ENCODE assay signal across 9 mouse cellular contexts in the genomic region with DNA sequence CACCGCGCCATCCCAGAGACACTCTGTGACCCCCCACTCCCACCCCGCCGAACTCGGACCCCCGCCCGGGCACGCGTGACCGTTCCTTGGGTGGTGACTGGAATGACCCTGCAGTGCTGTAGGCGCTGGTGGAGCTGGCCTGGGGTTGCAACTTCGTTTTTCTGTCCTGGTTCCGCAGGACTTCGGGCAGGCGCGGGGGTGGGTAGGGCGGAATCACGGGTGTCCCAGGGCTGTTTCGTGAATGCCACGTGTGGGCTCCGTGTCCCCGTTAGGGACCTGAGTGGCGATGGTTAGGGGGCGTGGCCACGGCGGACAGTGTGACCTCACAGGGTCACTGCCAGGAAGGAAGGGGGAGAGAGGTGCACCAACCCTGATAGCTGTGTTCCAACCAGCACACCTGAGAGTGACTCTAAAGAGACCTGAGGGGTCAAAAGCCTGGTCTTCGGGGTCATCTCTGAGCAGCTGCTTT. TPM values are rescaled to one million over a fixed set of nuclear protein-coding genes. Genes with fewer than 3 reads are reported as not detected.
DNase-seq lines count a peak whose midpoint lies in the region; ATAC-seq and TF ChIP-seq lines count a peak whose summit lies in the region.
"Had no signal": no experiment of that assay in that cellular context is flagged by ENCODE, and none has a peak within 500 bp of the region (broad histone marks: within the 10 kb centered on the region; RNA-seq: fewer than 3 reads in every experiment).

No protein-coding gene starts in this region.

- ATAC-seq in erythroblast, adult 5-6 weeks (replicated peaks; ENCODE audit: low FRiP score, poor library complexity, severe bottlenecking), result no peak
- ATAC-seq in limb, embryonic 11.5 days (ENCODE audit: insufficient number of reproducible peaks, low FRiP score, low TSS enrichment, low read depth), result no peak

- peak overlapping the region; percentile 99 for H3K4me3 ChIP-seq in erythroblast, embryonic 14.5 days (replicated peaks)
- peak overlapping the region; percentile 89; the same call in 1 of the 2 replicates for H3K4me3 ChIP-seq in spleen, adult 2 months (ENCODE audit: extremely low read depth, insufficient read depth, insufficient read length)
- peak overlapping the region; percentile 76 for H3K4me3 ChIP-seq in limb, embryonic 11.5 days (ENCODE audit: low read depth, low read length)
- H3K4me3 ChIP-seq in olfactory bulb, adult 2 months (ENCODE audit: insufficient read depth, low read depth, low read length), result peak overlapping the region; percentile 74

- DNase-seq in spleen, adult 2 months (ENCODE audit: low read depth in 1 of 2, low spot score in 2 of 2), result peak in 1 of 2 experiments; percentile 16
- DNase-seq in spleen, postnatal 14 days (ENCODE audit: low spot score in 2 of 2), result no peak
- no peak for DNase-seq in limb, embryonic 11.5 days (ENCODE audit: low spot score)
- DNase-seq in embryo, embryonic 9.5 days (ENCODE audit: extremely low spot score), result no peak
- DNase-seq in left cerebral cortex, adult 11 months (ENCODE audit: low spot score), result no peak

- no peaks in the 10 kb centered on the region for H3K27me3 ChIP-seq in erythroblast, embryonic 14.5 days (ENCODE audit: control insufficient read depth)
- no peaks in the 10 kb centered on the region for H3K27me3 ChIP-seq in spleen, adult 2 months (ENCODE audit: control insufficient read depth, insufficient read depth, low read length)
- no peaks in the 10 kb centered on the region for H3K27me3 ChIP-seq in limb, embryonic 11.5 days (ENCODE audit: control insufficient read depth, insufficient read depth, low read length)

- TF ChIP-seq CTCF in spleen, adult 2 months (IDR thresholded peaks at IDR 0.05; ENCODE audit: extremely low read depth, insufficient read depth, insufficient read length, insufficient replicate concordance), result no peak
- no peak for TF ChIP-seq CTCF in olfactory bulb, adult 2 months (IDR thresholded peaks at IDR 0.05; ENCODE audit: insufficient read depth, low read depth, low read length)

- H3K36me3 ChIP-seq in erythroblast, embryonic 14.5 days (ENCODE audit: control insufficient read depth), result peaks cover 25% of the 10 kb centered on the region
- no peaks in the 10 kb centered on the region for H3K36me3 ChIP-seq in spleen, adult 2 months (ENCODE audit: control insufficient read depth, insufficient read depth, low read length)
- no peaks in the 10 kb centered on the region for H3K36me3 ChIP-seq in limb, embryonic 11.5 days (ENCODE audit: control insufficient read depth, insufficient read depth, low read length)

- WGBS in spleen, adult 2 months, result 48% methylated on average over 27 of the region's 27 CpGs
- WGBS in limb, embryonic 11.5 days, result 36% methylated on average over 27 of the region's 27 CpGs
- 43% methylated on average over 27 of the region's 27 CpGs for WGBS in olfactory bulb, adult 2 months

- no peak overlapping the region for H3K27ac ChIP-seq in spleen, adult 2 months (ENCODE audit: insufficient read depth, low read length)
- no peak overlapping the region for H3K27ac ChIP-seq in limb, embryonic 11.5 days (replicated peaks; ENCODE audit: low read depth, low read length)
- H3K27ac ChIP-seq in olfactory bulb, adult 2 months (ENCODE audit: insufficient read depth, low read depth, low read length), result no peak overlapping the region

- peaks cover 9% of the 10 kb centered on the region for H3K9me3 ChIP-seq in erythroblast, embryonic 14.5 days (ENCODE audit: control insufficient read depth, low read length)
- H3K9me3 ChIP-seq in limb, embryonic 11.5 days (ENCODE audit: control insufficient read depth, low read length), result peaks cover 6% of the 10 kb centered on the region; the same call in 1 of the 2 replicates

- H3K9ac ChIP-seq in limb, embryonic 11.5 days (ENCODE audit: low read length), result 0 out of 2 replicates have a peak overlapping the region, but pooled peaks have one; percentile 75

- peaks cover 30% of the 10 kb centered on the region for H3K4me1 ChIP-seq in erythroblast, embryonic 14.5 days (ENCODE audit: control insufficient read depth)
- peaks cover 9% of the 10 kb centered on the region for H3K4me1 ChIP-seq in spleen, adult 2 months (ENCODE audit: control insufficient read depth, insufficient read depth, insufficient read length)
- H3K4me1 ChIP-seq in limb, embryonic 11.5 days (ENCODE audit: control insufficient read depth, insufficient read depth, low read length), result peaks cover 9% of the 10 kb centered on the region; the same call in 1 of the 2 replicates
- H3K4me1 ChIP-seq in olfactory bulb, adult 2 months (ENCODE audit: control insufficient read depth, insufficient read depth, low read length), result peaks cover 16% of the 10 kb centered on the region

- H3K4me2 ChIP-seq in limb, embryonic 11.5 days (ENCODE audit: low read depth, severe bottlenecking), result peak overlapping the region; percentile 97

- TF ChIP-seq POLR2A in spleen, adult 2 months (IDR thresholded peaks at IDR 0.05; ENCODE audit: low read depth, low read length), result no peak
- no peak for TF ChIP-seq POLR2A in olfactory bulb, adult 2 months (IDR thresholded peaks at IDR 0.05; ENCODE audit: insufficient read depth, low read depth, low read length)

RNA-seq across cellular contexts. Expression of a gene that starts 17.0 kb away (rescaled TPM):
- polyA plus RNA-seq in erythroblast, embryonic 14.5 days (2012), result 0.07 TPM in 1 of 2 replicates, not detected in the other
- total RNA-seq in erythroblast, adult 5-6 weeks (2015; ENCODE audit: low replicate concordance), result not detected in 2 replicates
- not detected in 2 replicates for total RNA-seq in erythroblast, adult 5-6 weeks (2017; ENCODE audit: low replicate concordance)
- not detected in 2 replicates for polyA plus RNA-seq in spleen, adult 2 months (2012; rRNA removed)
- polyA plus RNA-seq in limb, embryonic 11.5 days (2014; fragmentation: Nextera tagmentation; extraction: Ambion mirVana), result not detected in 2 replicates
- not detected in 2 replicates for polyA plus RNA-seq in olfactory bulb, adult 2 months (2012; ENCODE audit: insufficient read depth, insufficient read length, low replicate concordance, missing spikeins)
- polyA plus RNA-seq: gonadal fat pad, adult 2 months had no signal

RNA-seq across cellular contexts. Expression of a gene that starts 36.3 kb away (rescaled TPM):
- polyA plus RNA-seq in erythroblast, embryonic 14.5 days (2012), result 0.56 and 0.70 TPM in 2 replicates
- total RNA-seq in erythroblast, adult 5-6 weeks (2015; ENCODE audit: low replicate concordance), result 10.6 and 11.1 TPM in 2 replicates
- 21.6 and 21.9 TPM in 2 replicates for total RNA-seq in erythroblast, adult 5-6 weeks (2017; ENCODE audit: low replicate concordance)
- polyA plus RNA-seq in spleen, adult 2 months (2012; rRNA removed), result 11.7 and 12.1 TPM in 2 replicates
- polyA plus RNA-seq in limb, embryonic 11.5 days (2014; fragmentation: Nextera tagmentation; extraction: Ambion mirVana), result 19.7 and 23.0 TPM in 2 replicates
- not detected in 2 replicates for polyA plus RNA-seq in olfactory bulb, adult 2 months (2012; ENCODE audit: insufficient read depth, insufficient read length, low replicate concordance, missing spikeins)

RNA-seq across cellular contexts. Expression of a gene that starts 36.6 kb away (rescaled TPM):
- polyA plus RNA-seq in erythroblast, embryonic 14.5 days (2012), result not detected in 2 replicates
- total RNA-seq in erythroblast, adult 5-6 weeks (2015; ENCODE audit: low replicate concordance), result not detected in 2 replicates
- total RNA-seq in erythroblast, adult 5-6 weeks (2017; ENCODE audit: low replicate concordance), result not detected in 2 replicates
- polyA plus RNA-seq in spleen, adult 2 months (2012; rRNA removed), result not detected in 2 replicates
- polyA plus RNA-seq in limb, embryonic 11.5 days (2014; fragmentation: Nextera tagmentation; extraction: Ambion mirVana), result 0.40 TPM in 1 of 2 replicates, not detected in the other
- not detected in 2 replicates for polyA plus RNA-seq in olfactory bulb, adult 2 months (2012; ENCODE audit: insufficient read depth, insufficient read length, low replicate concordance, missing spikeins)
